Mouse (Mus musculus): ENCODE data around the gene Pnpla8. TPM values are rescaled to one million over a fixed set of nuclear protein-coding genes. Genes with fewer than 3 reads are reported as not detected.

Gene Pnpla8
- polyA plus RNA-seq (2012; rRNA removed; ENCODE audit: low replicate concordance): 11.1 and 32.5 TPM in 2 replicates

GRCm38 (mm10) chr12:44221070-44221469, at the start of gene Pnpla8:
Gene Pnpla8, plus strand, starts transcription at chr12:44221370.

GRCm38 (mm10) chr12:44209824-44210752, 11.1 kb upstream of the Pnpla8 start, which contains the start of gene Dnajb9:
Gene Dnajb9, minus strand, starts transcription at chr12:44210326.

GRCm38 (mm10) chr12:44328381-44329315, 107.5 kb downstream of the Pnpla8 start, which contains the start of gene Nrcam:
Gene Nrcam, plus strand, starts transcription at chr12:44328885.

Other genes starting within 250 kb of the Pnpla8 start
- gene Dnajb9, start 11.0 kb upstream of the Pnpla8 start, polyA plus RNA-seq (2012; rRNA removed; ENCODE audit: low replicate concordance): 1.9 and 3.7 TPM in 2 replicates
- 0.25 and 1.0 TPM in 2 replicates for gene Nrcam, start 107.5 kb downstream of the Pnpla8 start, polyA plus RNA-seq (2012; rRNA removed; ENCODE audit: low replicate concordance)

All from mammary gland, adult 2 months (tissue).